ENCODE assay signal across 9 mouse cellular contexts in the genomic region with DNA sequence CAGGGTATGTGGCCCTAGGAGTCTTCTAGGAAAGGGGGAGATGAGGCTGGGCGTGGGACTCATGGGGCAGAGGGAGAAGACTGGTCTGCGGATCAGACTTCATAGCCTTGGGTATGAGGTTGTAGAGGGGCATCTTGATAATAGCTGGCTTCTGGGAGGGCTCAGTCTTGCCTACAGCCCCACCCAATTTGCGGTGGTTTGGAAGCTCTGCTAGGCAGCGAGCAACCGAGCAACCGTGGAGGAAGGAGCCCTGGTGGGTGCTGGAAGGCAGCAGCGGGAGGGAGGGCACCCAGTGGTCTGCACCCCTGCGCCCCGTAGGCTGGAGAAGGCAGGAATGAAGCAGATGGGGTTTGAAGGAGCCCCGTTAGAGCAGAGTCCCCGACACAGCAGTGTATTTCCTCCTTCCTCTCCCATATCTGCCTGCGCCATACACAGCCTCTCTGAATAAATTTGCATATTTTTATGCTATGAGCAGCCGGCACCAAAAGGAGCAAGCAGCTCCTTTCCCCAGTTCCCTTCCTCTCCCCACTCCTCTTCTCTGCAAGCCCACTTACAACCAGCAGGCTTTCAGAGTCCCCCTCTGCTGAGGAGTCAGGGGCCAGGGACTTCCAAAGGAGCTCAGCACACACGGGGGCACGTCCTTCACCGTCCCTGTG. TPM values are rescaled to one million over a fixed set of nuclear protein-coding genes. Genes with fewer than 3 reads are reported as not detected.
DNase-seq lines count a peak whose midpoint lies in the region; ATAC-seq and TF ChIP-seq lines count a peak whose summit lies in the region.
"Had no signal": no experiment of that assay in that cellular context is flagged by ENCODE, and none has a peak within 500 bp of the region (broad histone marks: within the 10 kb centered on the region; RNA-seq: fewer than 3 reads in every experiment).

No protein-coding gene starts in this region.

- peak overlapping the region; percentile 51 for H3K4me2 ChIP-seq in heart, embryonic 11.5 days

- no peak overlapping the region for H3K27ac ChIP-seq in heart, embryonic 11.5 days (ENCODE audit: low read depth, low read length)
- H3K27ac ChIP-seq in hindbrain, embryonic 10.5 days, result peak overlapping the region; percentile 90

- no peak for TF ChIP-seq POLR2A in lung, adult 2 months (IDR thresholded peaks at IDR 0.05; ENCODE audit: borderline replicate concordance, extremely low read depth, low read depth, low read length)

- TF ChIP-seq CTCF in lung, adult 2 months (IDR thresholded peaks at IDR 0.05; ENCODE audit: insufficient read depth, low read length), result no peak

- no peaks in the 10 kb centered on the region for H3K9me3 ChIP-seq in heart, embryonic 11.5 days (replicated peaks; ENCODE audit: control insufficient read depth, low read length)
- peaks cover 6% of the 10 kb centered on the region; the same call in 1 of the 2 replicates for H3K9me3 ChIP-seq in hindbrain, embryonic 10.5 days

- H3K4me3 ChIP-seq in heart, embryonic 11.5 days (ENCODE audit: low read depth, low read length), result peak overlapping the region; percentile 21
- H3K4me3 ChIP-seq in hindbrain, embryonic 10.5 days, result peak overlapping the region; percentile 46
- H3K4me3 ChIP-seq in lung, adult 2 months (replicated peaks; ENCODE audit: extremely low read depth, low read depth, low read length), result no peak overlapping the region

- no peaks in the 10 kb centered on the region for H3K27me3 ChIP-seq in heart, embryonic 11.5 days (ENCODE audit: control insufficient read depth, insufficient read depth, low read length)
- H3K27me3 ChIP-seq in hindbrain, embryonic 10.5 days (ENCODE audit: insufficient read depth, poor library complexity, severe bottlenecking), result peaks cover 4% of the 10 kb centered on the region; the same call in 1 of the 2 replicates

- no peaks in the 10 kb centered on the region for H3K36me3 ChIP-seq in heart, embryonic 11.5 days (ENCODE audit: control insufficient read depth, insufficient read depth, low read length)
- peaks cover 18% of the 10 kb centered on the region for H3K36me3 ChIP-seq in hindbrain, embryonic 10.5 days

- peak overlapping the region; percentile 65; the same call in 1 of the 2 replicates for H3K9ac ChIP-seq in heart, embryonic 11.5 days (ENCODE audit: low read depth, low read length)

- DNase-seq in heart, adult 9 months (ENCODE audit: low spot score in 2 of 2), result no peak
- peak; percentile 32 for DNase-seq in R1 (ENCODE audit: low read depth, low spot score)
- DNase-seq in hindbrain, embryonic 10.5 days (ENCODE audit: low spot score), result no peak
- DNase-seq in thymus, postnatal 36 days, result peak; percentile 19 to 21
- DNase-seq in cerebellum, postnatal 10 days, result no peak
- DNase-seq in lung, adult 2 months, result no peak

- ATAC-seq in heart, embryonic 11.5 days (replicated peaks; ENCODE audit: insufficient number of reproducible peaks, low FRiP score, low TSS enrichment), result no peak
- ATAC-seq in megakaryocyte-erythroid progenitor cell, adult 5-6 weeks (replicated peaks; ENCODE audit: low FRiP score, low TSS enrichment, poor library complexity, severe bottlenecking), result peak; percentile 75

- 26% methylated on average over 16 of the region's 16 CpGs for WGBS in heart, embryonic 11.5 days (ENCODE audit: insufficient replicate concordance)
- 36% methylated on average over 16 of the region's 16 CpGs for WGBS in hindbrain, embryonic 10.5 days
- 36% methylated on average over 16 of the region's 16 CpGs for WGBS in lung, adult 2 months

- H3K4me1 ChIP-seq in heart, embryonic 11.5 days (ENCODE audit: control insufficient read depth, insufficient read depth, low read length), result peaks cover 4% of the 10 kb centered on the region
- peaks cover 38% of the 10 kb centered on the region for H3K4me1 ChIP-seq in hindbrain, embryonic 10.5 days (replicated peaks)
- no peaks in the 10 kb centered on the region for H3K4me1 ChIP-seq in lung, adult 2 months (ENCODE audit: control insufficient read depth, insufficient read depth, low read length)

RNA-seq across cellular contexts. Expression of a gene that starts 20.9 kb away (rescaled TPM):
- not detected in 2 replicates for polyA plus RNA-seq in heart, embryonic 11.5 days (2014; fragmentation: Nextera tagmentation; extraction: Ambion mirVana)
- polyA plus RNA-seq in hindbrain, embryonic 10.5 days (2016; fragmentation: Nextera tagmentation; extraction: Ambion mirVana), result not detected in 2 replicates
- not detected in 2 replicates for total RNA-seq in megakaryocyte-erythroid progenitor cell, adult 5-6 weeks (2014; fragmentation: Nextera tagmentation)
- not detected in 2 replicates for total RNA-seq in megakaryocyte-erythroid progenitor cell, adult 5-6 weeks (2017)
- not detected in 2 replicates for polyA plus RNA-seq in lung, adult 2 months (2012; rRNA removed)
- polyA plus RNA-seq: small intestine, adult 2 months had no signal

Comparison
In these comparisons a context has a peak if more than half of its experiments do, and no peak if none do; other contexts are left out.
1. DNase-seq: peak in R1 (single experiment) and thymus, postnatal 36 days (2 of 2); none in heart, adult 9 months (0 of 2), hindbrain, embryonic 10.5 days (single experiment), cerebellum, postnatal 10 days (0 of 2) and lung, adult 2 months (single experiment).